Mouse (Mus musculus): ENCODE results near the gene Hsf4.
"Not testable (repeated sequence)": the region's sequence is repeated elsewhere in the genome, so short reads cannot be mapped to it uniquely, and the experiment has no call there.

Hsf4 gene

DNA sequence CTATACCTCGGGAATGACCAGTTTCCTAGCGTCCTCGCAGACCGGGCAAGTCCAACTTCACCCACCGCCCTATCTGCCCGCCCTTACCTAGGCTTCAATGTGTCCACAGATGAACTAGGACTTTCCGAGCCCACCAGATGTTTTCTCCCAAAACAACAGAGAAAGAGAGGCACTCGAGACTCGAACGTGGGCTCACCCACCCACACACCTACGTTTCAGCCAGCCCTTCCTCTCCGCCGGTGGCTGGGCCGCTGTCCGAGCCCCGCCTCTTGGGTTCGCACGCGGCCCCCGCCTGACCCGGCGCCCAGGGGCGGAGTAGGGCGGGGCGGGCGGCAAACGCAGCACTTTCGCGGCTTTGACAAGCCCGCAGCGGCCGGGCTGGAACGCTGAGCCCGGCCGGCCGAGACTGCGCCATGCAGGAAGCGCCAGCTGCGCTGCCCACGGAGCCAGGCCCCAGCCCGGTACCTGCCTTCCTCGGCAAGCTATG, at the start of gene Hsf4:
Gene Hsf4 (plus strand): TSS at position 341 of the 487 bp plus-strand sequence.
- peak; percentile 48 for DNase-seq (ENCODE audit: low spot score)

DNA sequence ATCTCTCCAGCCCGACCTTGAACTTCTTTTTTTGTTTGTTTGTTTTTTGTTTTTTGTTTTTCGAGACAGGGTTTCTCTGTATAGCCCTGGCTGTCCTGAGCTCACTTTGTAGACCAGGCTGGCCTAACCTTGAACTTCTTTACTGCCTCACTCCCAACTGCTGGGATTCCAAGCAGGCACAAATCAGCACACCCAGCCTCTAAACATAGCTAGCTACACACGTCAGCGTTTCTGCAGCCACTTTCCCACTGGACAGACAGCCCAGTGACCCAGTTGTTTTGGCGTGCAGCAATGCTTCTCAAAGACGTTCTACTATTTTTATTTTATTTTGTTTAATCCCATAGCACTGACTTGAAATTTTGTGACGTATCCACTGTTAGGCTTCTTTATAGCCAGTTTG, 45.8 kb upstream of the Hsf4 start:
- DNase-seq (ENCODE audit: low spot score) = no peak

GRCm38 (mm10) chr8:105224413-105225271, 45.0 kb upstream of the Hsf4 start, which contains the start of gene D230025D16Rik:
TSS of gene D230025D16Rik (plus strand) at chr8:105225145.
- peak; percentile 95 for DNase-seq (ENCODE audit: low spot score)

GRCm38 (mm10) chr8:105225272-105225593, 44.4 kb upstream of the Hsf4 start:
- no peak for DNase-seq (ENCODE audit: low spot score)

- DNase-seq (ENCODE audit: low spot score) = no peak
These were observed 43.7 kb upstream of the Hsf4 start for GRCm38 (mm10) chr8:105225917-105226316.

GRCm38 (mm10) chr8:105231503-105232320, 37.9 kb upstream of the Hsf4 start:
- DNase-seq (ENCODE audit: low spot score) = no peak

DNA sequence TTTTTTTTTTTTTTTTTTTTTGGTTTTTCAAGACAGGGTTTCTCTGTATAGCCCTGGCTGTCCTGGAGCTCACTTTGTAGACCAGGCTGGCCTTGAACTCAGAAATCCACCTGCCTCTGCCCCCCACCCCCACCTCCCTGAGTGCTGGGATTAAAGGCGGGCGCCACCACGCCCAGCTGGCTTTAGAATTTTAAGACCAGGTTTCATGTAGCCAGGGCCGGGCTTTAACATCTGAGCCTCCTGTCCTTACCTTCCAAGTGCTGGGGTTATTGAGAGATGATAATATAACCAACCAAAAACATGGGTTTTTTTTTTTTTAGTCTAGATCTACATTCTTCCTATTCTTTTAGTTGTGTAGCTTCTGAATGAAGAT, 37.3 kb upstream of the Hsf4 start:
- not testable (repeated sequence) for DNase-seq (ENCODE audit: low spot score)

- no peak for DNase-seq (ENCODE audit: low spot score)
These were observed 36.3 kb upstream of the Hsf4 start for GRCm38 (mm10) chr8:105233126-105233935.

GRCm38 (mm10) chr8:105235206-105235605, 34.4 kb upstream of the Hsf4 start:
- DNase-seq (ENCODE audit: low spot score) = no peak

GRCm38 (mm10) chr8:105237442-105238142, 32.0 kb upstream of the Hsf4 start:
- no peak for DNase-seq (ENCODE audit: low spot score)

DNA sequence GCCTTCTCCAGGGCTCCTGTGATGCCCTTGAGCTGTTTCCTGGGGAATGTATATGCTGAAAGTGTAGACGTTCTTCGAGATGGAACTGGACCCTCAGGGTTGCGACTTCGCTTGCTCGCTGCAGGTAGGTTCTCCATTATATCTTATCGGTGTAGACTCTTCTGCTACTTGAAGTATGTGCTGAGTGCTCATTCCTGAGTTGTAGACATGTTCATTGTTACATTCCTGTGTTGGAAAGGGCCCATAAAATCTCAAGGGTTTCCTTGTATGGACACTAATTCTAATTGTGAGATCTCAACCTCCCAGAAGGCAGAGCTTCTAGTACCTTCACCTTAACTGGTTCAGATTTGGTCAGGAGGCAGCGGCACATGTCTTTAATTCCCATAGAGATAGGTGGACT, 28.6 kb upstream of the Hsf4 start:
- DNase-seq (ENCODE audit: low spot score) = no peak

DNA sequence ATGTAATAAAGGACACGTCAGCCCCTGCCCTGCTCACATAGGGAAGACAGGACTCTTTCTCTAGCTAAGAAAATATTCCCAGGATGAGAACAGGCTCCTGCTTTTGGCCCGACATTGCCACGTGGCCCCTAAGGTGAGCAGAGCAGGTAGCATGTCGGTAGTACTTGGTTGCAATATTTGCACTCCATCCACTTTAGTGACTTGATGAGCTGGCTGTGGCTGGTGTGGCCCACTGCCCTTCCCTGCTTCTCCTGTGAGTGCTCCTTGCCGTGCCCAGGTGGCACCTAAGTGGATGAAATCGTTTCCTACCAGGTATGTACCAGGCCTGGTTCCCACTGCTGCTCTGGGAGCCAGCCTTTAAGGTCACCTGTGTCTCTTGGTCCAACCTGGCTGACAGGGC, 17.6 kb upstream of the Hsf4 start:
- DNase-seq (ENCODE audit: low spot score) = no peak

DNA sequence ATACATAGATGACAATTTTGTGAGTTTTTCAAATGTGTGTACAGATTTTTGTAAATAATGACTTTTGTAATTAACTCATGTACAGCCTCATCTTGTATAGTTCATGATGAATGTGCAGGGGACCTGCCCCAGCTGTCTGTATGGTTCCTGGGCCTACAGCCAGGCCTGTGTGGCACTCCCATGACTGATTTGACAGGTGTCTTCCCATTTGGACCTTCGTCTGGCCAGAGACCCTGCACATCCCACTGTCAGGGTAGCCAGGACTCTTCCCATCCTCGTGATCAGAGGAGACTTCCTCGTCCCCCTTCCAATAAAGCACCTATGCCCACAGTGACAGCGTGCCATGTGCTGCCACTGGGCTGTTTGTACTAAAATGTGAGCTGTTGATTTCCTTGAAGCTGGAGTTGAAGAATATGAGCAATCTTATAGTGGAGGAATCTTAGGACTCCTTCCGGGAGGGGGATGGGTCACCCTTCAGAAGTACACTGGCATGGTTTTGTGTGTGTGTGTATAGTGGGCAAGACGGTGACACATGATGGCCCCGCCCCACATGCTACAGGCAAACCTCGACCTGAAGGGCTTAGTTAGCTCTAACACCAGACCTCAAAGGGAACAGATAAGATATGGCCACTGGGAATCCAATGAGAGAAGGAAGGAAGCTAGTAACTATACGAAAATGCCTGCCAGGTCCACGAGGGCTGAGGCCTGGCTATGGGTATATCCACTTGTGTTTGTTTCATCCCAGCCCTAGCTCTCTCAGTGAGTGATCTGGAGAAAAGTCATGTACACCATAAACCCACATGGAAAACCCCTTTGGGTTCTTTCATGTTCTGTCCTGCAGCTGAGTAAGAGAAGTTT, 16.7 kb upstream of the Hsf4 start:
- no peak for DNase-seq (ENCODE audit: low spot score)

DNA sequence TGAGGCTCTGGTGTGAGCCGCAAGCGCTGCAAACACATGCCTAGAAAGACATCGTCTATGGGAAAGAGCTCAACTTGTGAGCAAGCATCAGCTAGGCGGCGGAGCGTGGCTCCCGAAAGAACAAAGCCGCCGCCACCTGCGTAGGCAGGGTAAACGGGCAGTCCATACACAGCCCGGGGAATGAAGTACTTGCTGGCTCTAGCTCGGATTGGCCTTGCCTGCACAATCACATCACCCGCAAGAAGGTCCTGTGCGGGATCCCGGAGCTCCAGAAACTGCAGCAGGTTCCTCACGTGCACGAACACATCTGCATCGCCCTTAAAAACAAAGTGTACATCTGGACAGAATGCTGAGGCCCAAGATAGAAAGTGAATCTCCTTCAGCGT, 15.8 kb upstream of the Hsf4 start:
- DNase-seq (ENCODE audit: low spot score) = no peak

- peak; percentile 90 for DNase-seq (ENCODE audit: low spot score)
These were observed 15.2 kb upstream of the Hsf4 start for GRCm38 (mm10) chr8:105254152-105254965.

- peak; percentile 64 for DNase-seq (ENCODE audit: low spot score)
These were observed 14.6 kb upstream of the Hsf4 start, which contains the start of gene B3gnt9 for GRCm38 (mm10) chr8:105254966-105255350. TSS of gene B3gnt9 (minus strand) at chr8:105255153.

GRCm38 (mm10) chr8:105257318-105258114, 12.1 kb upstream of the Hsf4 start:
- no peak for DNase-seq (ENCODE audit: low spot score)

DNA sequence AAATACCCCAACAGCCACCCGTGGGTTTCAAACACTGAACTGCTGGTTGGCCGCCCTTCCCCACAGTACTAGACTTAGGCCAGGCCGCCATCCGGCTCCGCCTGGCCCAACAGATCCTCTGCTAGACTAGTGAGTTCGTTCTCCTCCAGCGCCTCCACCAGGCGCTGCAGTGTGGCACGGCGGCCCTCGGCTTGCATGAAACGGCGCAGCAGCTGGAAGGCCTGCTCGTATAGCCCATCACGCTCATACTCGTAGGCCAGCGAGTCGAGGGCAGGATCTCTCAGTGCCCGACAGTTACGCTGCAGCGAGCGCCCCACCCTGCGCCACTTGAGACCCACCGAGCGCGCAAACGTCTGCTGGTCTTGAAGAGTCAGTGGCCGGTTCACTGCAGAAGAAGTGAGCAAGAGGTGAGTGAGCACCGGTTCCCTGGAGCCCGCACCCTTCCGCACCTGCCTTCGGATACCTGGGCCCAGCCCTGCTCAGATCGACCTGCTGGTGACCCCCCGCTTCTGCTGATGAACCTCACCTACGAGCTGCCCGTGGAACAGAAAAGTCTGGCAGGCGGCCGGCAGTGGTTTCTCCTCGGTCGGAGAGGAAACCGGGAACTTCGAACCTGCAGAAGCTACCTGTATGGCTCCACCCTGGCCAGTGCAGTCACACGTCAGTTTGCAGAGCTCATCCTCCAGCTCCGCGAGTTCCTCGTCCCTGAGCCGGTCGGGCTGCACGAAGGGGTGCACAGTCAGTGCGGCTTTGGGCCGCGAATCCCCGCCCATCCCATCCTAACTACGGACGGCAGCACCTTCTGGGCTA, 10.5 kb upstream of the Hsf4 start:
- no peak for DNase-seq (ENCODE audit: low spot score)

Data from layer of hippocampus, adult 11-12 months (tissue).